Mouse (Mus musculus) erythroblast, embryonic 14.5 days (primary cell): ENCODE results near the gene Scrn1.

Experiments
- GATA1 ChIP-seq: IDR thresholded peaks from 2 replicates; pipeline ENCODE4 v1.6.1; 2012; ENCODE audit warnings: low read length, inconsistent platforms, mixed read lengths
- TAL1 ChIP-seq: IDR thresholded peaks from 3 replicates; pipeline ENCODE4 v1.6.1; 2012; ENCODE audit warnings: low read length, inconsistent platforms, mixed read lengths

DNA sequence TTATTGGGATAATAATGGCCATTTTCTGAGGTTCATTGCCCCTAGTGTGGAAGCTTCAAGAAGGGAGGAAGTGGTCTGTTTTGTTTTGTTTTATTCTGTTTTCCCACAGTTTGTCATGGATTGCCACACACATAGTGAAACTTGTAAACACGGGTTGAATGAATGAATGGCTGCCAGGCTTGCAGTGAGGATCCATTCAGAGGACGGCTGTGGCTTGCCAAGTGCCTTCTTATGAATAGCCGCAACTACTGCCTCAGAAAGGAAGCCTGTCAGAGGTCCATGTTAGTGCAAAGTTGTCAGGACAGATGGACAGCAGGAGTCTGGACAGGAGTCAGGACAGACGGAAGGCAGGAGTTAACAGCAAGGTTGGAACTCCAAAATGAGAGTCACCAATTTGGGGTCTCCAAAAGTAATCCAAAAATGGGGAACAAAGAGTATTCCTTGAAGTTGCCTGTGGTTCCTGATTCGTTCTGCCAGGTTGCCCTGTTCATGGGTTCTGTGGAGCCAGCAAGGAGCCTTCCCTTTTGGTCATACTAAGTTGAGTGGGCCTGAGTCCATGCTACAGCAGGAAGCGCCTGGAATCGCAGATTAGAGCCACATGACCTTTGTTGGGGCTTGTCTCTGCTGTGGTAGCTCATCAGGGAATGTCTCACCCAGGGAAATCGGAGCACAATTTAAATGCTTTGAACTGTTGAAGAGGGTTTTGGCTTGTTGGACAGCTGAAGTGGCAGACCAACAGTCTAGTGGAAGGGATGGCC, 102.4 kb downstream of the Scrn1 start:
- TF ChIP-seq GATA1, result no peak
- no peak for TF ChIP-seq TAL1
